Mouse (Mus musculus) thymus, adult 2 months (tissue): ENCODE results near the gene Ppp2r5c.

Experiments
- CTCF ChIP-seq: fragments of 200-500 bp; IDR thresholded peaks from 2 replicates; pipeline ENCODE4 v1.5.1; 2012; ENCODE audit warnings: mild to moderate bottlenecking, control low read depth, low read length, moderate library complexity, borderline replicate concordance; ENCODE audit not compliant: control insufficient read depth, poor library complexity, insufficient read depth; ENCODE audit errors: extremely low read depth
- POLR2A ChIP-seq: fragments of 200-500 bp; IDR thresholded peaks from 2 replicates; pipeline ENCODE4 v1.6.1; 2012; ENCODE audit warnings: mild to moderate bottlenecking, low read length, control low read depth, moderate library complexity; ENCODE audit not compliant: control insufficient read depth, poor library complexity, insufficient read depth; ENCODE audit errors: extremely low read depth

DNA sequence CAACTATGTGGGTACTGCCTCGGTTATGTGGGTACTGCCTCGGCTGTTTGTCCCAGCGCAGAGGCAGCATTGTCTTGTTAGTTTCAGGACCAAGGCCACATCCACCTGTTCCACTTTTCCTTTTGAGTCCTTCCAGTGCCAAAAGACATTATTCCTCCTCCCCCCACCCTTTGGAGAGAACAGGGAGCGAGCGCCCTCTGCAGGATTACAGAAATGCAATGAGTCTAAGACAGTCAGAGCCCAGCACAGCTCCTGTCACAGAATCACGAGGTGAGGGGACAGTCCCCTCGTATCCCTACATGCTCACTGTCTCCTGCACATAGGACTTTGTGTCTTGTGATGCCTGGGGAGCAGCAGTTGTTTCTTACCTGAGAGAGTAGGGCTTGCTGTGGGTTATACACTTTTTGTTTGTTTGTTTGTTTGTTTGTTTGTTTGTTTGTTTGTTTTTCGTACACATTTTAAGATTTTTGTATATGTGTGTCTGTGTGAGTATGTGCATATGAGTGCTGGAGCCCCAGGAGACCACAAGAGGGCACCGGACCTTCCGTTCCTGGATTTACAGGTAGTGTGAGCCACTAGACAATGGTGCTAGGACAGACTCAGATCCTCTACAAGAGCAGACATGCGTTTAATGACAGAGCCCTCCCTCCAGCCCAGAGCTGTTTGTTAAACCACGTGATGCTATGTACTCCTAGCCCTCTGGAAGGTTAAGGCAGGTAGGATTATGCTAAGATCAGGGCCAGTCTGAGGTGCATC, 43.2 kb downstream of the Ppp2r5c start:
- TF ChIP-seq CTCF (no peak), POLR2A (no peak)
